ENCODE assay signal across 8 mouse cellular contexts in the genomic region with DNA sequence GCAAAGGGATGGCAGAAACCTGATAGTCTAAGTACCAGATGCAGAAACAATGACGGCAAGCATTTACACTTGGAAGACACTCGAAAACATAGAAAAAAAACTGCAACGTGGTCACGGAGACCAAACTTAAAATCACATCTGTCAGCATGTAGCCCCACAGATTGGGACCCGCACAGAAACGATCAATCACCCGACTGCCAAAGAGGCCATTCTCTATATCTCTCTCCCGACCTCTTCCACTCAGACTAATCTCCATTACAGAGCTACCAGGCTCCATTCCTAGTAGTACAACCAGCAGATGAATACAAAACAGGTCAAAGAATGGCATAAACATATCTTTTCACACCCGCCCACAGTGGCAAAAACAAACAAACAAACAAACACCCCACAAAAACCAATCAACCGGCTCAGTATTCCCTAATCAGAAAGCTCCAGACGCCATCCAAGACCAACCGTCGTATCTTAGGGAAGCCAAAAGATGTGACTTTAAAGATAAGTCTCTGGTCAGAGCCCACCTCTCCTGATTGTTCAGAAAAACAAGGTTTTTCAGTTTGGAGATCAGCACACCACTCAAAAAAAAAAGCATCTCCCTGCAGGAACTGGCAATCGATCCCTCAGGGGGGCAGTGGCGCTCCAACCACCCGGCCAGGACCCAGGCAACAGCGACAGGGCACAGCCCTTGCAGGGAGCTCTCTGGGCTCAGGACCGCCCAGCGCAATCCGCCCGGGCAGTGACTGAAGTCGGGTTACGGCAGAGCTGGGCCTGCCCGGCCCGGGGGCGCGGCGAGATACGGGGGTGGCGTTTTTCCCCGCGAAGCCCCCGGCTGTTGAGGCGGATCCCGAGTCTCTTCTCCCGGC. TPM values are rescaled to one million over a fixed set of nuclear protein-coding genes. Genes with fewer than 3 reads are reported as not detected.
DNase-seq lines count a peak whose midpoint lies in the region; ATAC-seq and TF ChIP-seq lines count a peak whose summit lies in the region.

No protein-coding gene starts in this region.

- peaks cover 9% of the 10 kb centered on the region for H3K4me1 ChIP-seq in forebrain, embryonic 14.5 days (ENCODE audit: control insufficient read depth, insufficient read depth, low read length)
- peaks cover 18% of the 10 kb centered on the region for H3K4me1 ChIP-seq in hindbrain, embryonic 14.5 days (replicated peaks; ENCODE audit: control insufficient read depth, insufficient read depth, low read length)

- no peaks in the 10 kb centered on the region for H3K9me3 ChIP-seq in forebrain, embryonic 14.5 days (replicated peaks; ENCODE audit: control insufficient read depth, low read length)
- no peaks in the 10 kb centered on the region for H3K9me3 ChIP-seq in hindbrain, embryonic 14.5 days (ENCODE audit: control insufficient read depth, low read length)

- H3K27me3 ChIP-seq in forebrain, embryonic 14.5 days (replicated peaks; ENCODE audit: control insufficient read depth, insufficient read depth, low read length): no peaks in the 10 kb centered on the region
- peaks cover 8% of the 10 kb centered on the region; the same call in 1 of the 2 replicates for H3K27me3 ChIP-seq in hindbrain, embryonic 14.5 days (ENCODE audit: control insufficient read depth, insufficient read depth, low read length)

- H3K4me3 ChIP-seq in forebrain, embryonic 14.5 days (ENCODE audit: low read depth, low read length): peak overlapping the region; percentile 80
- peak overlapping the region; percentile 85 for H3K4me3 ChIP-seq in hindbrain, embryonic 14.5 days (replicated peaks; ENCODE audit: low read length)
- peak overlapping the region; percentile 96 for H3K4me3 ChIP-seq in left cerebral cortex, adult 2 months

- peak overlapping the region; percentile 89 for H3K27ac ChIP-seq in forebrain, embryonic 14.5 days (ENCODE audit: low read depth, low read length)
- H3K27ac ChIP-seq in hindbrain, embryonic 14.5 days: peak overlapping the region; percentile 95
- H3K27ac ChIP-seq in left cerebral cortex, adult 2 months: peak overlapping the region; percentile 93

- peak; percentile 21 for TF ChIP-seq CTCF in left cerebral cortex, adult 2 months (IDR thresholded peaks at IDR 0.05)

- intact Hi-C loops in heart, postnatal 25 days (cut with DNase I): loop anchor here (5.0 kb wide), 1 partner anchor 117 kb away; the partner anchor contains the start of gene Zmpste24
- intact Hi-C loops in left cerebral cortex, adult 2 months (cut with DNase I): loop anchor here (2.0 kb wide), 1 partner anchor 117 kb away; no protein-coding TSS in a partner anchor

- peak overlapping the region; percentile 88 for H3K4me2 ChIP-seq in forebrain, embryonic 14.5 days (ENCODE audit: low read length)
- peak overlapping the region; percentile 86 for H3K4me2 ChIP-seq in hindbrain, embryonic 14.5 days (replicated peaks)

- peak overlapping the region; percentile 93 for H3K9ac ChIP-seq in forebrain, embryonic 14.5 days (ENCODE audit: low read length)
- peak overlapping the region; percentile 94 for H3K9ac ChIP-seq in hindbrain, embryonic 14.5 days

- peak; percentile 22 for DNase-seq in heart, adult 8-10 months (ENCODE audit: low spot score)
- DNase-seq in heart, postnatal 25 days (ENCODE audit: low spot score): no peak
- DNase-seq in c-Kit-negative CD71-positive TER-119-positive erythroid progenitor cells, embryonic 14.5 days (ENCODE audit: low read depth, low spot score): peak; percentile 60
- DNase-seq in forebrain, embryonic 14.5 days (ENCODE audit: low spot score): peak; percentile 43
- no peak for DNase-seq in hindbrain, embryonic 14.5 days (ENCODE audit: low spot score)
- peak; percentile 51 to 57 for DNase-seq in left cerebral cortex, adult 2 months (ENCODE audit: extremely low spot score in 1 of 2, low spot score in 2 of 2)
- peak; percentile 71 to 76 for DNase-seq in lung, postnatal 4 days
- peak; percentile 56 for DNase-seq in right cerebral cortex, postnatal 4 days

- 3% methylated on average over 35 of the region's 36 CpGs for WGBS in forebrain, embryonic 14.5 days
- 2% methylated on average over 36 of the region's 36 CpGs for WGBS in hindbrain, embryonic 14.5 days

- peak; percentile 81 for ATAC-seq in forebrain, embryonic 14.5 days
- ATAC-seq in hindbrain, embryonic 14.5 days (ENCODE audit: low FRiP score): peak; percentile 80

- H3K36me3 ChIP-seq in forebrain, embryonic 14.5 days (ENCODE audit: control insufficient read depth, insufficient read depth, low read length): no peaks in the 10 kb centered on the region
- H3K36me3 ChIP-seq in hindbrain, embryonic 14.5 days (replicated peaks; ENCODE audit: control insufficient read depth, insufficient read depth): no peaks in the 10 kb centered on the region

RNA-seq across cellular contexts. Expression of gene Rlf, which starts 0.7 kb away (rescaled TPM):
- 1 to 10 TPM; 9.0 to 9.7 (median 9.5) TPM for total RNA-seq in heart, adult 8-10 months (2022)
- 10 to 100 TPM in 1 of 2 experiments, 1 to 10 TPM in 1; 9.6 to 11.0 TPM for total RNA-seq in heart, postnatal 25 days (2021)
- polyA plus RNA-seq in forebrain, embryonic 14.5 days (2014; fragmentation: Nextera tagmentation; extraction: Ambion mirVana): 17.9 and 22.4 TPM in 2 replicates
- polyA plus RNA-seq in hindbrain, embryonic 14.5 days (2014; fragmentation: Nextera tagmentation; extraction: Ambion mirVana): 24.0 and 25.5 TPM in 2 replicates
- 10 to 100 TPM; 27.5 to 27.8 TPM for total RNA-seq in left cerebral cortex, adult 2 months (2021)

Comparison
In these comparisons a context has a peak if more than half of its experiments do, and no peak if none do; other contexts are left out.
1. DNase-seq: peak in heart, adult 8-10 months (single experiment), c-Kit-negative CD71-positive TER-119-positive erythroid progenitor cells, embryonic 14.5 days (single experiment), forebrain, embryonic 14.5 days (single experiment), left cerebral cortex, adult 2 months (2 of 2), lung, postnatal 4 days (2 of 2) and right cerebral cortex, postnatal 4 days (single experiment); none in heart, postnatal 25 days (single experiment) and hindbrain, embryonic 14.5 days (single experiment).
2. Peak in every context shown above with its lines, with median percentiles within 50 percentile points of each other: H3K27ac ChIP-seq and H3K4me3 ChIP-seq.